Mouse (Mus musculus) myocyte (in vitro differentiated cells): ENCODE measurements around the gene Rtn4r. TPM values are rescaled to one million over a fixed set of nuclear protein-coding genes. Genes with fewer than 3 reads are reported as not detected.

Source experiments
- H3K27me3 ChIP-seq: one replicate; pipeline ENCODE4 v1.6.1; 2011; ENCODE audit not compliant: control insufficient read depth, insufficient read depth, insufficient read length
- H3K36me3 ChIP-seq: one replicate; pipeline ENCODE4 v1.6.1; 2011; ENCODE audit not compliant: control insufficient read depth, insufficient read depth
- H3K4me2 ChIP-seq: one replicate; pipeline ENCODE4 v1.6.1; 2011; ENCODE audit warnings: low read depth, control low read depth
- H3K4me3 ChIP-seq: one replicate; pipeline ENCODE4 v1.5.1; 2011; ENCODE audit warnings: mild to moderate bottlenecking, control low read depth, moderate library complexity
- H3K79me2 ChIP-seq: one replicate; pipeline ENCODE4 v1.6.1; 2011; ENCODE audit not compliant: control insufficient read depth, insufficient read depth
- H3ac ChIP-seq: one replicate; pipeline ENCODE4 v1.6.1; 2011; ENCODE audit not compliant: control insufficient read depth, insufficient read length
- CEBPB ChIP-seq: IDR thresholded peaks from 2 replicates; pipeline ENCODE4 v1.6.1; 2011; ENCODE audit warnings: mild to moderate bottlenecking, moderate library complexity; ENCODE audit not compliant: poor library complexity, insufficient read depth, severe bottlenecking
- E2F4 ChIP-seq: IDR thresholded peaks from one replicate; pipeline ENCODE4 v1.6.1; 2011; ENCODE audit warnings: mild to moderate bottlenecking, control low read depth, moderate library complexity; ENCODE audit not compliant: insufficient read depth
- MAX ChIP-seq: IDR thresholded peaks from one replicate; pipeline ENCODE4 v1.6.1; 2011; ENCODE audit warnings: low read depth, mild to moderate bottlenecking, control low read depth
- MYOD1 ChIP-seq, 3 experiments: IDR thresholded peaks; one replicate each; pipeline ENCODE4 v1.6.1; 2011; ENCODE audit warnings: control low read depth in 2 of 3, low read depth in 2 of 3, mild to moderate bottlenecking in 2 of 3, moderate library complexity in 1 of 3; ENCODE audit not compliant: insufficient read length in 2 of 3, control insufficient read depth in 1 of 3
- MYOG ChIP-seq, 3 experiments: IDR thresholded peaks; one replicate each; pipeline ENCODE4 v1.6.1; 2011; ENCODE audit warnings: control low read depth in 2 of 3, low read depth in 2 of 3, mild to moderate bottlenecking in 2 of 3; ENCODE audit not compliant: insufficient read length in 2 of 3, control insufficient read depth in 1 of 3, insufficient read depth in 1 of 3
- POLR2A ChIP-seq: IDR thresholded peaks from one replicate; pipeline ENCODE4 v1.6.1; 2011; ENCODE audit warnings: low read depth, mild to moderate bottlenecking, control low read depth, moderate library complexity; ENCODE audit not compliant: insufficient read length
- POLR2AphosphoS2 ChIP-seq: IDR thresholded peaks from one replicate; pipeline ENCODE4 v1.6.1; 2011; ENCODE audit warnings: low read depth, control low read depth; ENCODE audit not compliant: insufficient read length
- REST ChIP-seq: IDR thresholded peaks from one replicate; pipeline ENCODE4 v1.6.1; 2011; ENCODE audit warnings: mild to moderate bottlenecking, control low read depth, moderate library complexity; ENCODE audit not compliant: insufficient read depth, insufficient read length
- SRF ChIP-seq: IDR thresholded peaks from one replicate; pipeline ENCODE4 v1.6.1; 2011; ENCODE audit warnings: low read depth; ENCODE audit not compliant: control insufficient read depth, insufficient read length
- TCF12 ChIP-seq: IDR thresholded peaks from one replicate; pipeline ENCODE4 v1.6.1; 2011; ENCODE audit warnings: mild to moderate bottlenecking, control low read depth; ENCODE audit not compliant: poor library complexity, insufficient read depth, severe bottlenecking
- TCF3 ChIP-seq: IDR thresholded peaks from one replicate; pipeline ENCODE4 v1.6.1; 2011; ENCODE audit warnings: low read depth, control low read depth; ENCODE audit not compliant: insufficient read length
- USF1 ChIP-seq: IDR thresholded peaks from one replicate; pipeline ENCODE4 v1.6.1; 2011; ENCODE audit warnings: low read depth, mild to moderate bottlenecking, control low read depth, moderate library complexity
- polyA plus RNA-seq: library from polyadenylated mRNA; unstranded; fragments of >200 nt; fragmentation: generic; extraction: Trizol; gene quantifications from one replicate; pipeline ENCODE4 v1.2.1, GENCODE M21; 2012; ENCODE audit warnings: missing spikeins

The Rtn4r gene
- polyA plus RNA-seq, 1 experiment, result 0.26 TPM

- Histone ChIP-seq H3ac (no peak overlapping the region), H3K36me3 (no peaks in the 10 kb centered on the region), H3K27me3 (peaks cover 85% of the 10 kb centered on the region), H3K79me2 (no peaks in the 10 kb centered on the region), H3K4me3 (no peak overlapping the region), H3K4me2 (no peak overlapping the region)
- TF ChIP-seq USF1, result no peak
- no peak for TF ChIP-seq TCF3
- no peak for TF ChIP-seq SRF
- TF ChIP-seq MYOD1 (IDR thresholded peaks at IDR 0.05; ENCODE audit: control insufficient read depth in 1 of 3, insufficient read length in 2 of 3, low read depth in 2 of 3), result no peak
- no peak for TF ChIP-seq POLR2AphosphoS2
- TF ChIP-seq MYOG (IDR thresholded peaks at IDR 0.05; ENCODE audit: control insufficient read depth in 1 of 3, insufficient read depth in 1 of 3, insufficient read length in 2 of 3, low read depth in 2 of 3), result no peak
- TF ChIP-seq CEBPB, result no peak
- TF ChIP-seq TCF12, result no peak
- no peak for TF ChIP-seq MAX
Observed at GRCm38 (mm10) chr16:18131245-18131939, 4.0 kb downstream of the Rtn4r start.

DNA sequence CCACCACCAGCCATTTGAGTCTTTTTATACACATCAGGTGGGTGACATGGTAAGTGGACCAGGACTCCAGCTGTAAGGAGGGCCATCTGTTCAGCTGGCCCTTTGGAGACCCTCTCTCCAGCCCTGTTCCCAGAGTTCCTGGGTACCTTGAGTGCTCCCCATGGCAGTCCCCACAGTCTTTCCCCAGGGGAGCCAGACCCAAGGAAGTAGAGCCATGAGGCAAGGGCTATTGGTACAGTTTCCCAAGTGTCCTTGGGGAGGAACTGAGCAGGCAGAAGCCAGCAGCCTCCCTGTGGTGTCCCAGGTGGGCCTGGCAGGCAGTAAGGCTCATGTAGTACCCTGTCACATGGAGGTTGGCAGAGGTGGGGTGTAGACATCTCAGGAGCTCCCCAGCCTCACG lies 4.6 kb downstream of the Rtn4r start:
- Histone ChIP-seq H3K4me2 (no peak overlapping the region), H3ac (no peak overlapping the region), H3K4me3 (no peak overlapping the region), H3K27me3 (peaks cover 85% of the 10 kb centered on the region), H3K79me2 (no peaks in the 10 kb centered on the region), H3K36me3 (no peaks in the 10 kb centered on the region)
- TF ChIP-seq REST, result no peak
- TF ChIP-seq E2F4, result no peak
- no peak for TF ChIP-seq USF1
- TF ChIP-seq TCF12, result no peak
- TF ChIP-seq MYOG (IDR thresholded peaks at IDR 0.05; ENCODE audit: control insufficient read depth in 1 of 3, insufficient read depth in 1 of 3, insufficient read length in 2 of 3, low read depth in 2 of 3), result no peak

- no peak overlapping the region for H3K4me2 ChIP-seq
- no peaks in the 10 kb centered on the region for H3K36me3 ChIP-seq
- H3K79me2 ChIP-seq, result no peaks in the 10 kb centered on the region
- H3K27me3 ChIP-seq, result peaks cover 85% of the 10 kb centered on the region
- no peak overlapping the region for H3K4me3 ChIP-seq
- H3ac ChIP-seq, result no peak overlapping the region
- TF ChIP-seq CEBPB (no peak), MAX (no peak), MYOD1 (IDR thresholded peaks at IDR 0.05; ENCODE audit: control insufficient read depth in 1 of 3, insufficient read length in 2 of 3, low read depth in 2 of 3) (no peak), MYOG (IDR thresholded peaks at IDR 0.05; ENCODE audit: control insufficient read depth in 1 of 3, insufficient read depth in 1 of 3, insufficient read length in 2 of 3, low read depth in 2 of 3) (no peak), POLR2AphosphoS2 (no peak), USF1 (no peak), SRF (no peak), TCF3 (no peak)
Observed at GRCm38 (mm10) chr16:18132575-18132974, 5.1 kb downstream of the Rtn4r start.

GRCm38 (mm10) chr16:18133133-18133920 lies 5.9 kb downstream of the Rtn4r start:
- peaks cover 81% of the 10 kb centered on the region for H3K27me3 ChIP-seq
- no peak overlapping the region for H3K4me2 ChIP-seq
- no peak for TF ChIP-seq E2F4
- no peak for TF ChIP-seq SRF
- TF ChIP-seq MYOD1 (IDR thresholded peaks at IDR 0.05; ENCODE audit: control insufficient read depth in 1 of 3, insufficient read length in 2 of 3, low read depth in 2 of 3), result no peak
- TF ChIP-seq POLR2A, result no peak
- no peak for TF ChIP-seq TCF12
- no peak for TF ChIP-seq MAX
- TF ChIP-seq TCF3, result no peak
- TF ChIP-seq REST, result no peak
- TF ChIP-seq USF1, result no peak
- TF ChIP-seq POLR2AphosphoS2, result no peak
- TF ChIP-seq CEBPB, result no peak
- no peak for TF ChIP-seq MYOG (IDR thresholded peaks at IDR 0.05; ENCODE audit: control insufficient read depth in 1 of 3, insufficient read depth in 1 of 3, insufficient read length in 2 of 3, low read depth in 2 of 3)

GRCm38 (mm10) chr16:18135196-18135595 lies 7.8 kb downstream of the Rtn4r start:
- Histone ChIP-seq H3K4me2 (no peak overlapping the region), H3ac (no peak overlapping the region), H3K27me3 (peaks cover 86% of the 10 kb centered on the region), H3K36me3 (no peaks in the 10 kb centered on the region), H3K79me2 (no peaks in the 10 kb centered on the region), H3K4me3 (no peak overlapping the region)
- TF ChIP-seq POLR2A, result no peak
- TF ChIP-seq E2F4, result no peak
- no peak for TF ChIP-seq REST
- TF ChIP-seq POLR2AphosphoS2, result no peak
- no peak for TF ChIP-seq USF1
- TF ChIP-seq MYOD1 (IDR thresholded peaks at IDR 0.05; ENCODE audit: control insufficient read depth in 1 of 3, insufficient read length in 2 of 3, low read depth in 2 of 3), result no peak
- no peak for TF ChIP-seq TCF3
- TF ChIP-seq SRF, result no peak
- no peak for TF ChIP-seq MYOG (IDR thresholded peaks at IDR 0.05; ENCODE audit: control insufficient read depth in 1 of 3, insufficient read depth in 1 of 3, insufficient read length in 2 of 3, low read depth in 2 of 3)
- no peak for TF ChIP-seq CEBPB
- TF ChIP-seq TCF12, result no peak
- TF ChIP-seq MAX, result no peak

More at GRCm38 (mm10) chr16:18133133-18133920, 5.9 kb downstream of the Rtn4r start:
- no peak overlapping the region for H3K4me3 ChIP-seq
- H3K79me2 ChIP-seq, result no peaks in the 10 kb centered on the region
- H3ac ChIP-seq, result no peak overlapping the region
- no peaks in the 10 kb centered on the region for H3K36me3 ChIP-seq
